In genomic region chr11:96193521-96194400, GRCm38 (mm10) we compare ENCODE assay signal across 8 mouse cellular contexts. TPM values are rescaled to one million over a fixed set of nuclear protein-coding genes. Genes with fewer than 3 reads are reported as not detected.
A peak's percentile ranks its signal among the peaks of the same experiment; 100 is the strongest.
DNase-seq lines count a peak whose midpoint lies in the region; ATAC-seq and TF ChIP-seq lines count a peak whose summit lies in the region.

Gene Hoxb13 (plus strand): TSS chr11:96194316.

- 0 out of 2 replicates have a peak, but pooled peaks have one; percentile 43 for ATAC-seq in intestine, embryonic 15.5 days
- no peak; the same call in 1 of the 2 replicates for ATAC-seq in stomach, postnatal 0 days (ENCODE audit: low FRiP score, low TSS enrichment)

- no peak for TF ChIP-seq CTCF in gastrocnemius, adult 2 months (IDR thresholded peaks at IDR 0.05)
- TF ChIP-seq CTCF in stomach, postnatal 0 days (IDR thresholded peaks at IDR 0.05; ENCODE audit: low read depth), result no peak

- peaks cover 9% of the 10 kb centered on the region for H3K4me1 ChIP-seq in intestine, embryonic 15.5 days (replicated peaks)
- no peaks in the 10 kb centered on the region for H3K4me1 ChIP-seq in stomach, postnatal 0 days (replicated peaks; ENCODE audit: control insufficient read depth, insufficient read depth)

- H3K27ac ChIP-seq in gastrocnemius, adult 2 months, result no peak within 1 kb of the TSS
- H3K27ac ChIP-seq in intestine, embryonic 15.5 days, result no peak within 1 kb of the TSS
- H3K27ac ChIP-seq in stomach, postnatal 0 days (replicated peaks), result no peak within 1 kb of the TSS

- H3K27me3 ChIP-seq in intestine, embryonic 15.5 days (replicated peaks), result peaks cover 96% of the 10 kb centered on the region
- peaks cover 53% of the 10 kb centered on the region for H3K27me3 ChIP-seq in stomach, postnatal 0 days (ENCODE audit: control insufficient read depth, insufficient read depth, low read length)

- intact Hi-C loops in gastrocnemius, adult 2 months (cut with DNase I), result no loop called here
- intact Hi-C loops in gastrocnemius, postnatal 14 days (cut with DNase I; ENCODE audit: low total_unique reads), result no loop called here
- intact Hi-C loops in left cerebral cortex, postnatal 10 days (cut with DNase I), result no loop called here

- H3K4me3 ChIP-seq in gastrocnemius, adult 2 months, result peak within 1 kb of the TSS; percentile 32
- H3K4me3 ChIP-seq in intestine, embryonic 15.5 days (replicated peaks), result peak within 1 kb of the TSS; percentile 25
- peak within 1 kb of the TSS; percentile 6; the same call in 1 of the 2 replicates for H3K4me3 ChIP-seq in stomach, postnatal 0 days (ENCODE audit: low read depth, low read length)

- no peaks in the 10 kb centered on the region for H3K9me3 ChIP-seq in intestine, embryonic 15.5 days
- H3K9me3 ChIP-seq in stomach, postnatal 0 days (ENCODE audit: control insufficient read depth, low read length), result no peaks in the 10 kb centered on the region

- TF ChIP-seq EP300 in stomach, postnatal 0 days (optimal IDR thresholded peaks at IDR 0.05), result no peak

- under 1% methylated on average over 35 of the region's 35 CpGs for WGBS in intestine, embryonic 15.5 days
- under 1% methylated on average over 34 of the region's 35 CpGs for WGBS in stomach, postnatal 0 days

- 0 out of 2 replicates have a peak within 1 kb of the TSS, but pooled peaks have one; percentile 0 for H3K9ac ChIP-seq in intestine, embryonic 15.5 days
- H3K9ac ChIP-seq in stomach, postnatal 0 days (ENCODE audit: low read length), result 0 out of 2 replicates have a peak within 1 kb of the TSS, but pooled peaks have one; percentile 18

- DNase-seq in gastrocnemius, adult 2 months, result peak; percentile 21
- no peak for DNase-seq in gastrocnemius, postnatal 14 days
- DNase-seq in right cerebral cortex, postnatal 4 days, result peak; percentile 44
- no peak for DNase-seq in right cerebral cortex, adult 2 months (ENCODE audit: low spot score in 2 of 2)
- no peak for DNase-seq in stomach, postnatal 0 days (ENCODE audit: low spot score)
- DNase-seq in left cerebral cortex, postnatal 10 days (ENCODE audit: extremely low spot score in 1 of 2, low spot score in 2 of 2), result no peak
- DNase-seq in right cerebral cortex, postnatal 36 days (ENCODE audit: low spot score in 2 of 2), result no peak

- H3K36me3 ChIP-seq in intestine, embryonic 15.5 days, result no peaks in the 10 kb centered on the region
- no peaks in the 10 kb centered on the region for H3K36me3 ChIP-seq in stomach, postnatal 0 days (ENCODE audit: control insufficient read depth, insufficient read depth, low read length)

- peak within 1 kb of the TSS; percentile 45 for H3K4me2 ChIP-seq in intestine, embryonic 15.5 days (replicated peaks)
- H3K4me2 ChIP-seq in stomach, postnatal 0 days (replicated peaks; ENCODE audit: low read depth), result peak within 1 kb of the TSS; percentile 8; the same call in 1 of the 2 replicates

RNA-seq across cellular contexts. Expression of gene Hoxb13, which starts in this region (rescaled TPM):
- total RNA-seq in gastrocnemius, adult 2 months (2021), result not detected
- total RNA-seq in gastrocnemius, postnatal 14 days (2021), result not detected
- 2.3 and 3.6 TPM in 2 replicates for polyA plus RNA-seq in intestine, embryonic 15.5 days (2015; fragmentation: Nextera tagmentation; extraction: Ambion mirVana)
- not detected in 2 replicates for polyA plus RNA-seq in stomach, postnatal 0 days (2015; fragmentation: Nextera tagmentation; extraction: Ambion mirVana)
- total RNA-seq in left cerebral cortex, postnatal 10 days (2021), result not detected

Comparison
In these comparisons a context has a peak if more than half of its experiments do, and no peak if none do; other contexts are left out.
1. Peak in DNase-seq and H3K4me3 ChIP-seq in gastrocnemius, adult 2 months; RNA of the gene not detected or under 1 TPM.